Mouse (Mus musculus) left cerebral cortex, adult 2 months (tissue): Measurements from ENCODE around the gene Urgcp. TPM values are rescaled to one million over a fixed set of nuclear protein-coding genes. Genes with fewer than 3 reads are reported as not detected.
A peak's percentile ranks its signal among the peaks of the same experiment; 100 is the strongest.

ENCODE experiments used
- DNase-seq, 2 experiments: peaks; one replicate each; pipeline ENCODE4 v3.0.0; 2021 to 2022; ENCODE audit warnings: low spot score in 2 of 2, mixed read lengths in 1 of 2; ENCODE audit errors: extremely low spot score in 1 of 2
- H3K27ac ChIP-seq: fragments of 200-600 bp; 2 replicates; pipeline ENCODE4 v1.8.1; 2022
- H3K4me3 ChIP-seq: fragments of 200-600 bp; 2 replicates; pipeline ENCODE4 v1.8.1; 2022
- CTCF ChIP-seq: fragments of 200-600 bp; IDR thresholded peaks from 2 replicates; pipeline ENCODE4 v1.8.1; 2022; ENCODE audit warnings: antibody characterized with exemption, mild to moderate bottlenecking, moderate library complexity
- intact Hi-C: fragments of 180-260 bp; cut with DNase I; formaldehyde crosslinking; loops from one replicate; pipeline ENCODE4 v1.15.1; 2025
- total RNA-seq, 2 experiments: library from RNA; stranded (reverse); gene quantifications; 2 replicates each; pipeline ENCODE4 v1.2.3; 2021

The Urgcp gene
- total RNA-seq, 2 experiments from 2014 or later, result 67.7 to 71.0 TPM

GRCm38 (mm10) chr11:5780035-5780499 is 17.9 kb upstream of the Urgcp start:
- Histone ChIP-seq H3K4me3 (no peak overlapping the region), H3K27ac (no peak overlapping the region)
- no peak for DNase-seq
- no peak for TF ChIP-seq CTCF
- intact Hi-C loops, result no loop called here

GRCm38 (mm10) chr11:5778481-5778880 is 16.3 kb upstream of the Urgcp start:
- no peak overlapping the region for H3K4me3 ChIP-seq
- TF ChIP-seq CTCF, result peak; percentile 40
- intact Hi-C loops, result no loop called here
- no peak for DNase-seq
- no peak overlapping the region for H3K27ac ChIP-seq

GRCm38 (mm10) chr11:5766019-5766418 is 3.8 kb upstream of the Urgcp start:
- intact Hi-C loops, result no loop called here
- no peak for TF ChIP-seq CTCF
- DNase-seq, result no peak
- Histone ChIP-seq H3K4me3 (no peak overlapping the region), H3K27ac (no peak overlapping the region)

- H3K4me3 ChIP-seq, result peak overlapping the region; percentile 80
- peak overlapping the region; percentile 99 for H3K27ac ChIP-seq
- no peak for DNase-seq
- TF ChIP-seq CTCF, result no peak
- intact Hi-C loops, result loop anchor here (1.0 to 5.0 kb wide), 3 partner anchors 21 to 665 kb away; partner anchors contain the start of genes Dbnl, Ewsr1 and Rhbdd3
Observed at GRCm38 (mm10) chr11:5762633-5762982, 432 bp upstream of the Urgcp start.

DNA sequence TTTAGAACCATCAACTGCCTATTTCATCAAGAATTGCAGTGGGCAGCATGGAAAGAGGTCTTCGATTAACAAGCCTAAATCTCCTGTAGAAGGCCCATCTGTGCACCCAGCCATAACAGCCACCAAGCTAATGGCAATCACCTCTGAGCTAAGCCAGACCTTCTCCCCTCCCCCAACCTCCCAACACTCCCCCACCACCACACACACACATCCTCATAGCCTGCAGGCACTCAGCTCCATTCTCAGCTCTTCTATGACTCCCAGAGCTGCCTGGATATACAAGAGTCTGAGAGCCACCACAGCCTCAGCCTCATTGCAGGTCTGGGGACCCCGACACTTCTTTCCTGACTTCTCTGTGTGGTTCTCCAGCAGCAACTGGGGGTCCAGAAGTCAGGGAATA is 8.4 kb downstream of the Urgcp start:
- TF ChIP-seq CTCF, result no peak
- no peak for DNase-seq
- intact Hi-C loops, result no loop called here
- Histone ChIP-seq H3K27ac (no peak overlapping the region), H3K4me3 (no peak overlapping the region)

DNA sequence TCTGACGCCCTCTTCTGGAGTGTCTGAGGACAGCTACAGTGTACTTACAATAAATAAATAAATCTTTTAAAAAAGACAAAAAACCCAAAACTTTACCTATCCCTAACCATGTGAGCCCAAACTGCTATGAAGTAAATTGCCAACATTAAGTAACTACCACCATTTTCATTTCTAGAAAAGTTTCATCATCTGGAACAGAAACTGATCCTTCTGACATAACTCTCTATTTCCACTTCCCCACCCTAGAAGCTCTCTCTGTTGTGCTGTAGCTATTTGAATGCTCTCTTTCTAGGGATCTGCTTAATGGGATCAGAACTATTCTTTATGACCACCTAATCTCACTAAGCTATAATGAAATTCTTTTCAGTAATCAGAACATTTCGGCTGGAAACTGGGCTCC is 17.2 kb downstream of the Urgcp start:
- H3K27ac ChIP-seq, result no peak overlapping the region
- DNase-seq, result no peak
- intact Hi-C loops, result no loop called here
- H3K4me3 ChIP-seq, result no peak overlapping the region
- TF ChIP-seq CTCF, result no peak; the same call in 1 of the 2 replicates

GRCm38 (mm10) chr11:5742106-5742505 is 20.1 kb downstream of the Urgcp start:
- intact Hi-C loops, result no loop called here
- no peak for DNase-seq
- no peak overlapping the region for H3K4me3 ChIP-seq
- TF ChIP-seq CTCF, result peak; percentile 29
- H3K27ac ChIP-seq, result no peak overlapping the region; the same call in 1 of the 2 replicates

DNA sequence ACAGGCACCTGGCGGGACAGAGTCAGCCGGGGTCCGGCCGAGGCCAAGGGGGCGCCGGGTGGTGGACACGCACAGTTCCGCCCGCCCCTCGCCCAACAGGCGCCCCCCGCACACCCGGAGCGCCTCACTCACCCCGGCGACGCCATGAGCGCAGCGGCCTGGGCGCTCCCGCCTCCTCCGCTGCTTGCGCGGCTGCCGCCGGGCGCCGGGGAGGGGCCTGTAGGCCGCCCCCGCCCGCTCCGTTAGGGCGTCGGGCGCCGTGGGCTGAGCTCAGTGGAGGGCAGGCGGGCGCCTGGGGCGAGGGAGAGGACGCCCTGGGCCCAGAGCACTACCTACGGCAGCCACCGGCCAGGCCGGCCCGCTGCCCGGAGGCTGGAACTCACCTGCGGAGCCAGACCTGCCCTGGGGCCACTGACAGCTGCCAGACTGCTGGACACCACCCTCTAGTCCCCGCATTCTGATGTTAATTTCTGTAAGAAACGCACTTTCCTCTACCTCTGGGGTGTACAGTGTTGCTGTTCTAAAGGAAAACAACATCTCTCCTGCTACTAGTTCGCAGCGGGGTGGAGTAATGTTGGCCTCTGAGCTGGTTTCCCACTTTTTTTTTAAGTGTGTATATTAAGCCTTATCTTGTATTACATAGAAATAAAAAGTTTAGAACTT is 21.1 kb downstream of the Urgcp start:
- intact Hi-C loops, result loop anchor here (1.0 to 2.0 kb wide), 2 partner anchors 21 to 48 kb away; partner anchors contain the start of genes Dbnl and Urgcp

GRCm38 (mm10) chr11:5740599-5740964 is 21.6 kb downstream of the Urgcp start:
- Histone ChIP-seq H3K27ac (peak overlapping the region; percentile 95), H3K4me3 (peak overlapping the region; percentile 97)
- TF ChIP-seq CTCF, result no peak
- intact Hi-C loops, result loop anchor here (2.0 kb wide), 1 partner anchor 48 kb away; the partner anchor contains the start of gene Dbnl
- DNase-seq, result peak in 1 of 2 experiments; percentile 30

More for the DNA sequence above, 21.1 kb downstream of the Urgcp start:
- Histone ChIP-seq H3K4me3 (peak overlapping the region; percentile 97), H3K27ac (peak overlapping the region; percentile 95)
- DNase-seq, result peak; percentile 80 to 81
- no peak for TF ChIP-seq CTCF

GRCm38 (mm10) chr11:5739846-5740245 is 22.3 kb downstream of the Urgcp start:
- Histone ChIP-seq H3K27ac (no peak overlapping the region; the same call in 1 of the 2 replicates), H3K4me3 (peak overlapping the region; percentile 97)
- no peak for DNase-seq
- intact Hi-C loops, result loop anchor here (2.0 kb wide), 1 partner anchor 49 kb away; the partner anchor contains the start of gene Dbnl
- TF ChIP-seq CTCF, result no peak

DNA sequence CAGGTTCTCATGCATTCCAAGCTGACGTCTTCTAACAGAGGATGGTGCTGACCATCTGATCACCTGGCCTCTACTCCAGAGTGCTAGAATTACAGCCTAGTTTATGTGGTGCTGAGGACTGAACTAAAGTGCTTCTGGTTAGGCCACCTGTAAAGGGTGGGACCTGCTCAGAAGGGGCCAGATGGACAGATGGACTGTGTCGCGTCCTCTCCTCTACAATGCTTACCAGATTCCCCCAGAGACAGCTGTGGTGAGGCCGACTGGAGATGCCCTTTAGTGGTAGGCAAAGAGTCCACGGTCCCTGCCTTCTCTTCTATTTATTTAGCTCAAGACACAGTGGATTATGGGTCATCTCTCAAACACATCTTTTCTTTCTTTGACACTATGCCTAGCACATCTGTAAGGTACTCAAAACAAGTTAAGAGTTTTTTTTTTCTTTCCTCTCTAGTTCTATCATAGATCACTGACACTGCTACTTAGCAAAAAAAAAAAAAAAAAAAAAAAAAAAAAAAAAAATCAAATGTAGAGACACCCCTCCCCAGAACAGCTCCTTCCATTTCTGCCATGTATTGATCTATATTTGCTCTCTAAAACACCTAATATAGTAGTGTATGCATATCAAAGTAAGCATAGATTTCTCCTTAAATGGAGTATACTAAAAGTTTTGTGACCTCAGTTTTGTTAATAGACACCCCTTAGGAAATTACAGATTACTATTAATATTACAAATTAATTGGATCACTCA is 23.1 kb downstream of the Urgcp start:
- H3K4me3 ChIP-seq, result no peak overlapping the region
- intact Hi-C loops, result no loop called here
- DNase-seq, result no peak
- no peak overlapping the region for H3K27ac ChIP-seq
- TF ChIP-seq CTCF, result no peak

DNA sequence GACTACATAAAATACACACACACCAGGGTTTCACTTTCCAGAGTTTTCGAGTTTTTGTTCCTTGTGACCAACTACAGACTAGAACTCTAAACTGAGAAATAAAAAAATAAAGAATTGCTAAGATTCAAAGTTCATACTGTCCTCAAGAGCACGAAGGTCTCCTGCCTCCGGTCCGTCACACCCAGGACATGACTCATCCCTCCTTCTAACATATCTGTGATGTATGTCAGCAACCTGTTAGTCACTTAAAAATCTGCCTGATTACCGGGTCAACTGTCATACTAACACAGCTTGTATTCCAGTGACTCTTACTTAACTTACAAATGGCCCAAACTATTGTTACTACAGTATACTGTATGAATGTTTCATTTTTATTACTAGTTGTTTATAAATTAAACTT is 25.0 kb downstream of the Urgcp start:
- H3K4me3 ChIP-seq, result no peak overlapping the region
- intact Hi-C loops, result no loop called here
- H3K27ac ChIP-seq, result no peak overlapping the region
- DNase-seq, result no peak
- TF ChIP-seq CTCF, result no peak
